Mouse (Mus musculus) layer of hippocampus, adult 9-11 months (tissue): ENCODE measurements around the gene Zfp968.
"Not testable (repeated sequence)": the region's sequence is repeated elsewhere in the genome, so short reads cannot be mapped to it uniquely, and the experiment has no call there.

Source experiments
- DNase-seq: peaks from one replicate; pipeline ENCODE4 v3.0.0; 2022

Zfp968 gene

GRCm38 (mm10) chr2:175372136-175372535, at the start of gene Zfp968:
Gene Zfp968 (plus strand): TSS chr2:175372436.
- not testable (repeated sequence) for DNase-seq

- not testable (repeated sequence) for DNase-seq
Observed at GRCm38 (mm10) chr2:175338097-175338496, 34.1 kb upstream of the Zfp968 start, which contains the start of gene Gm4631. Gene Gm4631 (minus strand): TSS chr2:175338197.
